Mouse (Mus musculus) cortical plate, adult 2 months (tissue): Measurements from ENCODE around the gene Gm49396. TPM values are rescaled to one million over a fixed set of nuclear protein-coding genes. Genes with fewer than 3 reads are reported as not detected.

Source experiments
- H3K27ac ChIP-seq: fragments of 200-500 bp; 2 replicates; pipeline ENCODE4 v1.5.1; 2012; ENCODE audit warnings: low read length, control low read depth, inconsistent platforms; ENCODE audit not compliant: insufficient read depth
- H3K4me1 ChIP-seq: fragments of 200-500 bp; 2 replicates; pipeline ENCODE4 v1.6.1; 2011; ENCODE audit warnings: low read length; ENCODE audit not compliant: control insufficient read depth, insufficient read depth
- H3K4me3 ChIP-seq: fragments of 200-500 bp; 2 replicates; pipeline ENCODE4 v1.5.1; 2011; ENCODE audit warnings: mild to moderate bottlenecking, low read length, control low read depth; ENCODE audit not compliant: insufficient read depth
- CTCF ChIP-seq: fragments of 200-500 bp; IDR thresholded peaks from 2 replicates; pipeline ENCODE4 v1.5.1; 2011; ENCODE audit warnings: mild to moderate bottlenecking, control low read depth, low read length; ENCODE audit not compliant: insufficient read depth; ENCODE audit errors: extremely low read depth
- POLR2A ChIP-seq: fragments of 200-500 bp; IDR thresholded peaks from 2 replicates; pipeline ENCODE4 v1.6.1; 2011; ENCODE audit warnings: mild to moderate bottlenecking, low read length, control low read depth; ENCODE audit not compliant: insufficient read depth; ENCODE audit errors: extremely low read depth
- polyA plus RNA-seq: library from polyadenylated mRNA; depleted of rRNA; stranded (reverse); fragments of >200 nt; gene quantifications from 2 replicates; pipeline ENCODE4 v1.2.3, GENCODE M21; 2012; rRNA removed

Gene Gm49396
- polyA plus RNA-seq, 1 experiment, result 5.5 TPM

- no peak overlapping the region for H3K4me3 ChIP-seq
- H3K4me1 ChIP-seq, result no peaks in the 10 kb centered on the region
- no peak overlapping the region for H3K27ac ChIP-seq
- TF ChIP-seq CTCF (no peak), POLR2A (no peak)
Observed at GRCm38 (mm10) chr7:30602583-30602982, 39.4 kb downstream of the Gm49396 start.

- H3K4me3 ChIP-seq, result no peak overlapping the region
- no peaks in the 10 kb centered on the region for H3K4me1 ChIP-seq
- TF ChIP-seq POLR2A (no peak), CTCF (no peak)
- H3K27ac ChIP-seq, result no peak overlapping the region
Observed at GRCm38 (mm10) chr7:30604424-30604823, 41.3 kb downstream of the Gm49396 start.

GRCm38 (mm10) chr7:30604944-30605343, 41.8 kb downstream of the Gm49396 start:
- Histone ChIP-seq H3K4me1 (no peaks in the 10 kb centered on the region), H3K4me3 (no peak overlapping the region), H3K27ac (no peak overlapping the region)
- TF ChIP-seq POLR2A (no peak), CTCF (no peak)

GRCm38 (mm10) chr7:30607706-30608309, 44.7 kb downstream of the Gm49396 start:
- Histone ChIP-seq H3K27ac (no peak overlapping the region), H3K4me1 (no peaks in the 10 kb centered on the region), H3K4me3 (no peak overlapping the region)
- TF ChIP-seq CTCF (peak; percentile 45), POLR2A (no peak)

GRCm38 (mm10) chr7:30608476-30608875, 45.3 kb downstream of the Gm49396 start:
- no peak overlapping the region for H3K4me3 ChIP-seq
- no peak for TF ChIP-seq POLR2A
- TF ChIP-seq CTCF, result no peak
- no peaks in the 10 kb centered on the region for H3K4me1 ChIP-seq
- H3K27ac ChIP-seq, result no peak overlapping the region

- Histone ChIP-seq H3K4me1 (no peaks in the 10 kb centered on the region), H3K27ac (no peak overlapping the region), H3K4me3 (no peak overlapping the region)
- TF ChIP-seq POLR2A (no peak), CTCF (no peak)
Observed at GRCm38 (mm10) chr7:30610043-30610442, 46.9 kb downstream of the Gm49396 start.

- TF ChIP-seq POLR2A, result no peak
- no peak for TF ChIP-seq CTCF
- no peak within 1 kb of the TSS for H3K4me3 ChIP-seq
- no peak within 1 kb of the TSS for H3K27ac ChIP-seq
- H3K4me1 ChIP-seq, result no peaks in the 10 kb centered on the region
Observed at GRCm38 (mm10) chr7:30612654-30613402, 49.7 kb downstream of the Gm49396 start, which contains the start of gene Upk1a. Gene Upk1a (minus strand): TSS chr7:30612847.

GRCm38 (mm10) chr7:30613529-30614112, 50.5 kb downstream of the Gm49396 start:
- no peak overlapping the region for H3K4me3 ChIP-seq
- peak; percentile 41; the same call in 1 of the 2 replicates for TF ChIP-seq CTCF
- no peak for TF ChIP-seq POLR2A
- H3K4me1 ChIP-seq, result no peaks in the 10 kb centered on the region
- H3K27ac ChIP-seq, result no peak overlapping the region

GRCm38 (mm10) chr7:30614454-30614853, 51.3 kb downstream of the Gm49396 start:
- TF ChIP-seq POLR2A, result no peak
- TF ChIP-seq CTCF, result no peak
- Histone ChIP-seq H3K4me3 (no peak overlapping the region), H3K27ac (no peak overlapping the region), H3K4me1 (no peaks in the 10 kb centered on the region)

- Histone ChIP-seq H3K27ac (no peak overlapping the region), H3K4me3 (no peak overlapping the region), H3K4me1 (no peaks in the 10 kb centered on the region)
- no peak for TF ChIP-seq POLR2A
Observed at GRCm38 (mm10) chr7:30615049-30615760, 52.1 kb downstream of the Gm49396 start.

Other genes with a start within 250 kb of the Gm49396 start
- gene Syne4, start 248.5 kb upstream of the Gm49396 start, polyA plus RNA-seq, result 23.6 and 24.7 TPM in 2 replicates
- gene E130208F15Rik, start 241.6 kb upstream of the Gm49396 start, polyA plus RNA-seq, result 0.35 and 0.44 TPM in 2 replicates
- gene Sdhaf1, start 239.4 kb upstream of the Gm49396 start, polyA plus RNA-seq, result 16.9 and 17.4 TPM in 2 replicates
- 20.8 and 21.3 TPM in 2 replicates for gene Lrfn3, start 200.6 kb upstream of the Gm49396 start, polyA plus RNA-seq
- 78.9 and 79.5 TPM in 2 replicates for gene Tyrobp, start 149.6 kb upstream of the Gm49396 start, polyA plus RNA-seq
- 1.1 and 1.7 TPM in 2 replicates for gene Hcst, start 143.5 kb upstream of the Gm49396 start, polyA plus RNA-seq
- gene Nfkbid, start 141.6 kb upstream of the Gm49396 start, polyA plus RNA-seq, result 4.4 and 5.7 TPM in 2 replicates
- 1,095 and 1,125 TPM in 2 replicates for gene Aplp1, start 117.8 kb upstream of the Gm49396 start, polyA plus RNA-seq
- 7.8 and 8.3 TPM in 2 replicates for gene Kirrel2, start 105.7 kb upstream of the Gm49396 start, polyA plus RNA-seq
- 1.4 and 1.7 TPM in 2 replicates for gene Nphs1, start 105.0 kb upstream of the Gm49396 start, polyA plus RNA-seq
- gene Prodh2, start 69.7 kb upstream of the Gm49396 start, polyA plus RNA-seq, result not detected in 2 replicates
- gene Arhgap33, start 28.3 kb upstream of the Gm49396 start, polyA plus RNA-seq, result 174 and 184 TPM in 2 replicates
- gene Hspb6, start 11.2 kb upstream of the Gm49396 start, polyA plus RNA-seq, result 11.0 and 11.3 TPM in 2 replicates
- gene Proser3, start 11.0 kb upstream of the Gm49396 start, polyA plus RNA-seq, result 4.7 and 6.2 TPM in 2 replicates
- gene Lin37, start 3.5 kb upstream of the Gm49396 start, polyA plus RNA-seq, result 71.9 and 72.7 TPM in 2 replicates
- 90.9 and 97.0 TPM in 2 replicates for gene U2af1l4, start within 50 bp of the Gm49396 start, polyA plus RNA-seq
- gene Psenen, start 283 bp downstream of the Gm49396 start, polyA plus RNA-seq, result 127 and 133 TPM in 2 replicates
- 3.4 and 4.4 TPM in 2 replicates for gene Igflr1, start 2.1 kb downstream of the Gm49396 start, polyA plus RNA-seq
- gene Kmt2b, start 25.4 kb downstream of the Gm49396 start, polyA plus RNA-seq, result 40.0 and 45.3 TPM in 2 replicates
- 0.08 TPM in 1 of 2 replicates, not detected in the other for gene Zbtb32, start 35.6 kb downstream of the Gm49396 start, polyA plus RNA-seq
- 2.0 and 2.1 TPM in 2 replicates for gene Upk1a, start 49.5 kb downstream of the Gm49396 start, polyA plus RNA-seq
- gene Cox6b1, start 62.8 kb downstream of the Gm49396 start, polyA plus RNA-seq, result 1,068 and 1,150 TPM in 2 replicates
- not detected in 2 replicates for gene Etv2, start 72.5 kb downstream of the Gm49396 start, polyA plus RNA-seq
- 59.7 and 60.1 TPM in 2 replicates for gene Rbm42, start 87.0 kb downstream of the Gm49396 start, polyA plus RNA-seq
- 7.6 and 9.4 TPM in 2 replicates for gene Haus5, start 101.7 kb downstream of the Gm49396 start, polyA plus RNA-seq
- not detected in 2 replicates for gene Pmis2, start 108.3 kb downstream of the Gm49396 start, polyA plus RNA-seq
- gene 2200002J24Rik, start 135.6 kb downstream of the Gm49396 start, polyA plus RNA-seq, result not detected in 2 replicates
- gene Atp4a, start 148.9 kb downstream of the Gm49396 start, polyA plus RNA-seq, result 0.73 and 1.0 TPM in 2 replicates
- 189 and 190 TPM in 2 replicates for gene Tmem147, start 166.2 kb downstream of the Gm49396 start, polyA plus RNA-seq
- not detected in 2 replicates for gene Gapdhs, start 180.3 kb downstream of the Gm49396 start, polyA plus RNA-seq
- gene Sbsn, start 188.1 kb downstream of the Gm49396 start, polyA plus RNA-seq, result 8.4 and 8.6 TPM in 2 replicates
- gene Dmkn, start 200.4 kb downstream of the Gm49396 start, polyA plus RNA-seq, result 3.3 and 9.6 TPM in 2 replicates
- gene Krtdap, start 224.6 kb downstream of the Gm49396 start, polyA plus RNA-seq, result not detected in 2 replicates